Mouse (Mus musculus): ENCODE measurements around the gene Gm10340.
"Not testable (repeated sequence)": the region's sequence is repeated elsewhere in the genome, so short reads cannot be mapped to it uniquely, and the experiment has no call there.

Gene Gm10340

GRCm38 (mm10) chr14:3133697-3134096 is at the start of gene Gm10340:
Gm10340 (plus strand) TSS chr14:3133997.
- DNase-seq (ENCODE audit: low spot score): not testable (repeated sequence)

GRCm38 (mm10) chr14:3116051-3116450 is 17.7 kb upstream of the Gm10340 start:
- not testable (repeated sequence) for DNase-seq (ENCODE audit: low spot score)

GRCm38 (mm10) chr14:3187955-3188354 is 54.2 kb downstream of the Gm10340 start, which contains the start of gene Gm5795:
Gm5795 (plus strand) TSS chr14:3188255.
- DNase-seq (ENCODE audit: low spot score): not testable (repeated sequence)

Measured in spleen, adult 12 weeks (tissue).